Mouse (Mus musculus) limb, embryonic 12.5 days (tissue): Measurements from ENCODE around the gene Ppdpf. TPM values are rescaled to one million over a fixed set of nuclear protein-coding genes. Genes with fewer than 3 reads are reported as not detected.
A peak's percentile ranks its signal among the peaks of the same experiment; 100 is the strongest.
"Not testable (repeated sequence)": the region's sequence is repeated elsewhere in the genome, so short reads cannot be mapped to it uniquely, and the experiment has no call there.

ENCODE experiments used
- ATAC-seq: fragments of 200-750 bp; cut with Nextera tagmentation; 2 replicates; pipeline ENCODE4 v1.8.0; 2017; ENCODE audit warnings: low read depth, moderate TSS enrichment; ENCODE audit not compliant: insufficient number of reproducible peaks, insufficient read depth, low FRiP score, low TSS enrichment
- H3K27ac ChIP-seq: fragments of 300-500 bp; sonication (generic); 2 replicates; pipeline ENCODE4 v1.5.1; 2016; ENCODE audit warnings: mild to moderate bottlenecking, moderate library complexity
- H3K27me3 ChIP-seq: fragments of 300-500 bp; sonication (generic); 2 replicates; pipeline ENCODE4 v1.6.1; 2016; ENCODE audit warnings: mild to moderate bottlenecking, moderate library complexity
- H3K36me3 ChIP-seq: fragments of 300-500 bp; sonication (generic); 2 replicates; pipeline ENCODE4 v1.6.1; 2016; ENCODE audit warnings: mild to moderate bottlenecking, moderate library complexity
- H3K4me1 ChIP-seq: fragments of 300-500 bp; sonication (generic); replicated peaks from 2 replicates; pipeline ENCODE4 v1.6.1; 2016
- H3K4me2 ChIP-seq: fragments of 300-500 bp; sonication (generic); 2 replicates; pipeline ENCODE4 v1.6.1; 2016; ENCODE audit warnings: mild to moderate bottlenecking, moderate library complexity
- H3K4me3 ChIP-seq: fragments of 300-500 bp; sonication (generic); replicated peaks from 2 replicates; pipeline ENCODE4 v1.5.1; 2016; ENCODE audit warnings: mild to moderate bottlenecking
- H3K9ac ChIP-seq: fragments of 300-500 bp; sonication (generic); replicated peaks from 2 replicates; pipeline ENCODE4 v1.6.1; 2016; ENCODE audit warnings: mild to moderate bottlenecking, moderate library complexity
- H3K9me3 ChIP-seq: fragments of 300-500 bp; sonication (generic); 2 replicates; pipeline ENCODE4 v1.6.1; 2016; ENCODE audit warnings: mild to moderate bottlenecking, moderate library complexity
- WGBS: fragments of 180-500 bp; shearing (Covaris S2); methylation state at CpG from one replicate; pipeline ENCODE4 v1.1.7; 2016; 5-methylcytosine and 5-hydroxymethylcytosine counted together
- polyA plus RNA-seq: library from polyadenylated mRNA; unstranded; fragments of >200 nt; fragmentation: Nextera tagmentation; extraction: Ambion mirVana; gene quantifications from 2 replicates; pipeline ENCODE4 v1.2.1, GENCODE M21; 2016

The Ppdpf gene
- polyA plus RNA-seq, 1 experiment from 2014 or later = 433 TPM

- Histone ChIP-seq H3K4me1 (peaks cover 10% of the 10 kb centered on the region; the same call in 1 of the 2 replicates), H3K9me3 (0 out of 2 replicates have a peak, but pooled peaks cover 5% of the 10 kb centered on the region), H3K9ac (no peak overlapping the region), H3K4me3 (no peak overlapping the region), H3K27ac (no peak overlapping the region), H3K27me3 (peaks cover 50% of the 10 kb centered on the region), H3K4me2 (no peak overlapping the region), H3K36me3 (no peaks in the 10 kb centered on the region)
- 73% methylated on average over 4 of the region's 4 CpGs for WGBS
- no peak for ATAC-seq
Measured at GRCm38 (mm10) chr2:181160821-181161220, 26.2 kb upstream of the Ppdpf start.

- Histone ChIP-seq H3K4me2 (no peak overlapping the region), H3K27ac (no peak overlapping the region), H3K4me3 (no peak overlapping the region), H3K9ac (no peak overlapping the region), H3K27me3 (peaks cover 10% of the 10 kb centered on the region), H3K36me3 (no peaks in the 10 kb centered on the region), H3K9me3 (0 out of 2 replicates have a peak, but pooled peaks cover 5% of the 10 kb centered on the region), H3K4me1 (no peaks in the 10 kb centered on the region)
- no peak for ATAC-seq
- WGBS = 85% methylated on average over 5 of the region's 5 CpGs
Measured at GRCm38 (mm10) chr2:181166469-181166868, 20.6 kb upstream of the Ppdpf start.

- H3K36me3 ChIP-seq = no peaks in the 10 kb centered on the region
- WGBS = 84% methylated on average over 3 of the region's 3 CpGs
- no peaks in the 10 kb centered on the region for H3K27me3 ChIP-seq
- H3K4me3 ChIP-seq = no peak overlapping the region
- no peaks in the 10 kb centered on the region for H3K4me1 ChIP-seq
- H3K27ac ChIP-seq = no peak overlapping the region
- H3K9me3 ChIP-seq = no peaks in the 10 kb centered on the region
- no peak for ATAC-seq
- no peak overlapping the region for H3K4me2 ChIP-seq
- no peak overlapping the region for H3K9ac ChIP-seq
Measured at GRCm38 (mm10) chr2:181174646-181175045, 12.4 kb upstream of the Ppdpf start.

- Histone ChIP-seq H3K4me3 (no peak overlapping the region), H3K9ac (no peak overlapping the region), H3K4me2 (no peak overlapping the region), H3K36me3 (no peaks in the 10 kb centered on the region), H3K4me1 (no peaks in the 10 kb centered on the region), H3K9me3 (no peaks in the 10 kb centered on the region), H3K27me3 (no peaks in the 10 kb centered on the region; the same call in 1 of the 2 replicates), H3K27ac (no peak overlapping the region)
- no peak for ATAC-seq
- WGBS = 73% methylated on average over 3 of the region's 3 CpGs
Measured at GRCm38 (mm10) chr2:181178015-181178414, 9.0 kb upstream of the Ppdpf start.

GRCm38 (mm10) chr2:181178471-181178870 is 8.6 kb upstream of the Ppdpf start:
- no peaks in the 10 kb centered on the region; the same call in 1 of the 2 replicates for H3K27me3 ChIP-seq
- H3K4me2 ChIP-seq = no peak overlapping the region
- 83% methylated on average over 5 of the region's 5 CpGs for WGBS
- no peak for ATAC-seq
- H3K36me3 ChIP-seq = no peaks in the 10 kb centered on the region
- no peaks in the 10 kb centered on the region for H3K9me3 ChIP-seq
- no peak overlapping the region for H3K27ac ChIP-seq
- H3K4me3 ChIP-seq = no peak overlapping the region
- H3K4me1 ChIP-seq = no peaks in the 10 kb centered on the region
- H3K9ac ChIP-seq = no peak overlapping the region

- no peak for ATAC-seq
- no peak overlapping the region for H3K27ac ChIP-seq
- H3K4me1 ChIP-seq = no peaks in the 10 kb centered on the region
- no peaks in the 10 kb centered on the region for H3K36me3 ChIP-seq
- no peak overlapping the region for H3K9ac ChIP-seq
- H3K9me3 ChIP-seq = no peaks in the 10 kb centered on the region
- H3K27me3 ChIP-seq = no peaks in the 10 kb centered on the region; the same call in 1 of the 2 replicates
- H3K4me2 ChIP-seq = no peak overlapping the region
- WGBS = 82% methylated on average over 6 of the region's 6 CpGs
- no peak overlapping the region for H3K4me3 ChIP-seq
Measured at GRCm38 (mm10) chr2:181180898-181181297, 6.1 kb upstream of the Ppdpf start.

GRCm38 (mm10) chr2:181186635-181187034 is 412 bp upstream of the Ppdpf start:
- peak overlapping the region; percentile 69 for H3K4me3 ChIP-seq
- ATAC-seq = peak; percentile 77
- peaks cover 7% of the 10 kb centered on the region for H3K4me1 ChIP-seq
- peak overlapping the region; percentile 97 for H3K27ac ChIP-seq
- H3K27me3 ChIP-seq = no peaks in the 10 kb centered on the region
- H3K4me2 ChIP-seq = peak overlapping the region; percentile 69
- no peaks in the 10 kb centered on the region for H3K9me3 ChIP-seq
- peak overlapping the region; percentile 94 for H3K9ac ChIP-seq
- peaks cover 13% of the 10 kb centered on the region for H3K36me3 ChIP-seq
- WGBS = under 1% methylated on average over 14 of the region's 14 CpGs

- WGBS = 31% methylated on average over 2 of the region's 2 CpGs
- Histone ChIP-seq H3K36me3 (peaks cover 13% of the 10 kb centered on the region), H3K27me3 (no peaks in the 10 kb centered on the region), H3K4me3 (peak overlapping the region; percentile 69), H3K4me1 (peaks cover 7% of the 10 kb centered on the region), H3K9ac (no peak overlapping the region; the same call in 1 of the 2 replicates), H3K27ac (peak overlapping the region; percentile 69), H3K4me2 (peak overlapping the region; percentile 69), H3K9me3 (no peaks in the 10 kb centered on the region)
- ATAC-seq = no peak
Measured at GRCm38 (mm10) chr2:181188681-181189080, 1.6 kb downstream of the Ppdpf start.

GRCm38 (mm10) chr2:181189321-181189720 is 2.3 kb downstream of the Ppdpf start:
- Histone ChIP-seq H3K4me2 (no peak overlapping the region), H3K36me3 (peaks cover 13% of the 10 kb centered on the region), H3K9me3 (no peaks in the 10 kb centered on the region), H3K27ac (peak overlapping the region; percentile 69; the same call in 1 of the 2 replicates), H3K9ac (no peak overlapping the region), H3K4me1 (peaks cover 7% of the 10 kb centered on the region), H3K27me3 (no peaks in the 10 kb centered on the region), H3K4me3 (no peak overlapping the region)
- WGBS = 94% methylated on average over 1 of the region's 1 CpGs
- ATAC-seq = no peak

- H3K36me3 ChIP-seq = peaks cover 13% of the 10 kb centered on the region
- WGBS = 71% methylated on average over 4 of the region's 4 CpGs
- ATAC-seq, H3K4me1 ChIP-seq, H3K9ac ChIP-seq, H3K9me3 ChIP-seq, H3K27me3 ChIP-seq, H3K27ac ChIP-seq, H3K4me2 ChIP-seq, H3K4me3 ChIP-seq: not testable (repeated sequence)
Measured at GRCm38 (mm10) chr2:181191385-181191784, 4.3 kb downstream of the Ppdpf start.

- no peak for ATAC-seq
- Histone ChIP-seq H3K9me3 (no peaks in the 10 kb centered on the region), H3K36me3 (peaks cover 13% of the 10 kb centered on the region), H3K4me1 (peaks cover 7% of the 10 kb centered on the region), H3K4me2 (no peak overlapping the region), H3K4me3 (no peak overlapping the region), H3K9ac (no peak overlapping the region), H3K27ac (no peak overlapping the region), H3K27me3 (no peaks in the 10 kb centered on the region)
- 66% methylated on average over 4 of the region's 4 CpGs for WGBS
Measured at GRCm38 (mm10) chr2:181191936-181192335, 4.9 kb downstream of the Ppdpf start.

- no peaks in the 10 kb centered on the region for H3K27me3 ChIP-seq
- H3K4me3 ChIP-seq = no peak overlapping the region
- H3K36me3 ChIP-seq = peaks cover 13% of the 10 kb centered on the region
- no peak overlapping the region for H3K27ac ChIP-seq
- ATAC-seq = no peak
- WGBS = 77% methylated on average over 3 of the region's 3 CpGs
- H3K9me3 ChIP-seq = no peaks in the 10 kb centered on the region
- H3K4me2 ChIP-seq = no peak overlapping the region
- H3K9ac ChIP-seq = no peak overlapping the region
- peaks cover 7% of the 10 kb centered on the region for H3K4me1 ChIP-seq
Measured at GRCm38 (mm10) chr2:181193044-181193443, 6.0 kb downstream of the Ppdpf start.
